Mouse (Mus musculus) intestine, postnatal 0 days (tissue): ENCODE results near the gene Chrnb4. TPM values are rescaled to one million over a fixed set of nuclear protein-coding genes. Genes with fewer than 3 reads are reported as not detected.

Source experiments
- ATAC-seq: fragments of 200-750 bp; cut with Nextera tagmentation; 2 replicates; pipeline ENCODE4 v1.8.0; 2017; ENCODE audit warnings: mild to moderate bottlenecking, moderate TSS enrichment, moderate library complexity
- H3K27ac ChIP-seq: fragments of 300-500 bp; sonication (generic); 2 replicates; pipeline ENCODE4 v1.5.1; 2014; ENCODE audit warnings: mild to moderate bottlenecking, low read depth, low read length, moderate library complexity
- H3K27me3 ChIP-seq: fragments of 300-500 bp; sonication (generic); replicated peaks from 2 replicates; pipeline ENCODE4 v1.6.1; 2014; ENCODE audit warnings: low read length, mixed read lengths; ENCODE audit not compliant: control insufficient read depth, insufficient read depth
- H3K36me3 ChIP-seq: fragments of 300-500 bp; sonication (generic); 2 replicates; pipeline ENCODE4 v1.6.1; 2014; ENCODE audit warnings: mild to moderate bottlenecking, moderate library complexity; ENCODE audit not compliant: control insufficient read depth, insufficient read depth
- H3K4me1 ChIP-seq: fragments of 300-500 bp; sonication (generic); replicated peaks from 2 replicates; pipeline ENCODE4 v1.6.1; 2014; ENCODE audit warnings: antibody characterized with exemption, low read length, mixed read lengths; ENCODE audit not compliant: control insufficient read depth, insufficient read depth
- H3K4me2 ChIP-seq: fragments of 300-500 bp; sonication (generic); replicated peaks from 2 replicates; pipeline ENCODE4 v1.6.1; 2014; ENCODE audit warnings: low read depth, mild to moderate bottlenecking, moderate library complexity
- H3K4me3 ChIP-seq: fragments of 300-500 bp; sonication (generic); 2 replicates; pipeline ENCODE4 v1.5.1; 2014; ENCODE audit warnings: low read depth, low read length
- H3K9ac ChIP-seq: fragments of 300-500 bp; sonication (generic); 2 replicates; pipeline ENCODE4 v1.6.1; 2014; ENCODE audit warnings: mild to moderate bottlenecking, low read depth, low read length
- H3K9me3 ChIP-seq: fragments of 300-500 bp; sonication (generic); 2 replicates; pipeline ENCODE4 v1.6.1; 2016; ENCODE audit warnings: mixed run types; ENCODE audit not compliant: control insufficient read depth
- CTCF ChIP-seq: sonication (generic); IDR thresholded peaks from 2 replicates; pipeline ENCODE4 v1.5.1; 2016; ENCODE audit warnings: low read depth, mild to moderate bottlenecking, control low read depth, antibody characterized with exemption, moderate library complexity
- WGBS: fragments of 180-500 bp; shearing (Covaris S2); extraction: QIAGEN DNeasy Blood & Tissue Kit; methylation state at CpG from one replicate; pipeline ENCODE4 v1.1.7; 2014; 5-methylcytosine and 5-hydroxymethylcytosine counted together
- polyA plus RNA-seq: library from polyadenylated mRNA; unstranded; fragments of >200 nt; fragmentation: Nextera tagmentation; extraction: Ambion mirVana; gene quantifications from 2 replicates; pipeline ENCODE4 v1.2.1, GENCODE M21; 2015

Gene Chrnb4
- polyA plus RNA-seq, 1 experiment from 2014 or later: 3.1 TPM

- ATAC-seq: no peak
- Histone ChIP-seq H3K27ac (no peak overlapping the region), H3K27me3 (no peaks in the 10 kb centered on the region), H3K36me3 (no peaks in the 10 kb centered on the region), H3K9ac (no peak overlapping the region), H3K4me2 (no peak overlapping the region), H3K4me3 (no peak overlapping the region), H3K9me3 (no peaks in the 10 kb centered on the region), H3K4me1 (no peaks in the 10 kb centered on the region)
- WGBS: 25% methylated on average over 5 of the region's 5 CpGs
- TF ChIP-seq CTCF: no peak
These were observed 19.3 kb upstream of the Chrnb4 start for GRCm38 (mm10) chr9:55067965-55068265.

- ATAC-seq: no peak
- H3K36me3 ChIP-seq: no peaks in the 10 kb centered on the region
- TF ChIP-seq CTCF: no peak
- H3K27ac ChIP-seq: no peak overlapping the region
- H3K4me2 ChIP-seq: no peak overlapping the region
- H3K27me3 ChIP-seq: no peaks in the 10 kb centered on the region
- no peak overlapping the region for H3K9ac ChIP-seq
- H3K4me1 ChIP-seq: no peaks in the 10 kb centered on the region
- no peaks in the 10 kb centered on the region for H3K9me3 ChIP-seq
- no peak overlapping the region for H3K4me3 ChIP-seq
- 39% methylated on average over 8 of the region's 8 CpGs for WGBS
These were observed 18.8 kb upstream of the Chrnb4 start for GRCm38 (mm10) chr9:55067260-55067964.

GRCm38 (mm10) chr9:55065241-55065640 is 16.7 kb upstream of the Chrnb4 start:
- Histone ChIP-seq H3K9me3 (no peaks in the 10 kb centered on the region), H3K27me3 (no peaks in the 10 kb centered on the region)

DNA sequence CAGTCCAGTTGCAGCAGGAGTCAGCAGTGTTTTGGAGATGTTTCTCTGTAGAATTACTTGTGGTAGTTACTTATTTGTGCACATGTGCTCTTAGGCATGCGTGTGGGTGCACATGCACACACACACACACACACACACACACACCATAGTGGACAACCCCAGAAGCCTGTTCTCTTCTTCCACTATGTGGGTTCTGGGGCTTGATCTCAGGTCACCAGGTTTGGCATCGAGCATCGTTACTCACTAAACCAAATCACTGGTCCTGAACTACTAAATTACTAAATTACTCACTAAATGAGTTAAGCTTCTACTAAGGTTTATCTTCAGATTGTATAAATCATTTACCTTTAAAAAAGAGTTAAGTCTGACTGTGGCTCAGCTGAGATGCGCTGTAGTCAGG is 9.5 kb upstream of the Chrnb4 start:
- 81% methylated on average over 4 of the region's 4 CpGs for WGBS
- no peak for ATAC-seq

More at GRCm38 (mm10) chr9:55065241-55065640, 16.7 kb upstream of the Chrnb4 start:
- 77% methylated on average over 9 of the region's 9 CpGs for WGBS
- ATAC-seq: no peak
- TF ChIP-seq CTCF: no peak
- no peak overlapping the region for H3K4me2 ChIP-seq
- H3K9ac ChIP-seq: no peak overlapping the region
- H3K36me3 ChIP-seq: no peaks in the 10 kb centered on the region
- H3K4me1 ChIP-seq: no peaks in the 10 kb centered on the region
- H3K4me3 ChIP-seq: no peak overlapping the region
- no peak overlapping the region for H3K27ac ChIP-seq

DNA sequence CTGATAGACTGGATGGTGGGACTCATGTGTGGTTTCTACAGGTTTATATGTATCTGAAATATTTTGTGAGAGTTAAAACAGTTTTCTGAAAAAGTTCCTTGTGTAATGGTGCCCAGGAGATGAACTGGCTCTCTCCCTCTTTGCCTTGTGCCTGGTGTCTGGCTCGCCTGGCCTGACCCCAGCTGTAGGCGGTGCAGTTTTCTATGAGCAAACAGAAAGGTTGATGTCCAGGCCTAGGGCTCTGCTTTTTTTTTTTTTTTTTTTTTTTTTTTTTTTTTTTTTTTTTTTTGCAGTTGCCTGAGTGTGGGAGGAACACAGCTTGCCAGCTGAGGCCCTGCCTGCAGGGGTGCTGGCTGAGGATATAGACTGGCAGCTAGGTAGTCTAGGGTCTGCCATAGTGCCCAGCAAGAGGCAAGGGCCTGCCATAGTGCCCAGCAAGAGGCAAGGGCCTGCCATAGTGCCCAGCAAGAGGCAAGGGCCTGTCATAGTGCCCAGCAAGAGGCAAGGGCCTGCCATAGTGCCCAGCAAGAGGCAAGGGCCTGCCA is 6.9 kb upstream of the Chrnb4 start:
- H3K9ac ChIP-seq: no peak overlapping the region
- no peaks in the 10 kb centered on the region for H3K27me3 ChIP-seq
- whole genome bisulfite sequencing: 56% methylated on average over 2 of the region's 2 CpGs
- no peaks in the 10 kb centered on the region for H3K4me1 ChIP-seq
- no peaks in the 10 kb centered on the region for H3K9me3 ChIP-seq
- no peak for TF ChIP-seq CTCF
- no peak overlapping the region for H3K4me2 ChIP-seq
- H3K27ac ChIP-seq: no peak overlapping the region
- H3K4me3 ChIP-seq: no peak overlapping the region
- no peaks in the 10 kb centered on the region for H3K36me3 ChIP-seq
- ATAC-seq: no peak

More for the DNA sequence above, 9.5 kb upstream of the Chrnb4 start:
- Histone ChIP-seq H3K9me3 (no peaks in the 10 kb centered on the region), H3K4me3 (no peak overlapping the region), H3K4me1 (no peaks in the 10 kb centered on the region), H3K36me3 (no peaks in the 10 kb centered on the region), H3K4me2 (no peak overlapping the region), H3K27ac (no peak overlapping the region), H3K9ac (no peak overlapping the region), H3K27me3 (no peaks in the 10 kb centered on the region)
- no peak for TF ChIP-seq CTCF

- Histone ChIP-seq H3K27me3 (0 out of 2 replicates have a peak, but pooled peaks cover 7% of the 10 kb centered on the region), H3K36me3 (no peaks in the 10 kb centered on the region), H3K9ac (no peak overlapping the region), H3K4me3 (no peak overlapping the region), H3K27ac (no peak overlapping the region), H3K9me3 (no peaks in the 10 kb centered on the region), H3K4me1 (peaks cover 6% of the 10 kb centered on the region; the same call in 1 of the 2 replicates), H3K4me2 (no peak overlapping the region)
- ATAC-seq: no peak
- TF ChIP-seq CTCF: peak; percentile 49
- 4% methylated on average over 3 of the region's 3 CpGs for WGBS
These were observed 1.8 kb downstream of the Chrnb4 start for GRCm38 (mm10) chr9:55046764-55047163.
